Mouse (Mus musculus) kidney, embryonic 16.5 days (tissue): Measurements from ENCODE around the gene Got1. TPM values are rescaled to one million over a fixed set of nuclear protein-coding genes. Genes with fewer than 3 reads are reported as not detected.
A peak's percentile ranks its signal among the peaks of the same experiment; 100 is the strongest.

Source experiments
- ATAC-seq: fragments of 200-750 bp; cut with Nextera tagmentation; 2 replicates; pipeline ENCODE4 v1.8.0; 2017; ENCODE audit warnings: moderate TSS enrichment; ENCODE audit not compliant: low FRiP score, low TSS enrichment
- H3K27ac ChIP-seq: fragments of 300-500 bp; sonication (generic); 2 replicates; pipeline ENCODE4 v1.5.1; 2014; ENCODE audit warnings: low read length
- H3K27me3 ChIP-seq: fragments of 300-500 bp; sonication (generic); 2 replicates; pipeline ENCODE4 v1.6.1; 2014; ENCODE audit warnings: low read length, control low read depth, mixed read lengths; ENCODE audit not compliant: insufficient read depth
- H3K36me3 ChIP-seq: fragments of 300-500 bp; sonication (generic); 2 replicates; pipeline ENCODE4 v1.6.1; 2014; ENCODE audit warnings: low read length, control low read depth, mixed read lengths; ENCODE audit not compliant: insufficient read depth
- H3K4me1 ChIP-seq: fragments of 300-500 bp; sonication (generic); 2 replicates; pipeline ENCODE4 v1.6.1; 2014; ENCODE audit warnings: low read length, control low read depth, mixed read lengths; ENCODE audit not compliant: insufficient read depth
- H3K4me2 ChIP-seq: fragments of 300-500 bp; sonication (generic); replicated peaks from 2 replicates; pipeline ENCODE4 v1.6.1; 2014; ENCODE audit warnings: low read depth, low read length
- H3K4me3 ChIP-seq: fragments of 300-500 bp; sonication (generic); 2 replicates; pipeline ENCODE4 v1.5.1; 2014; ENCODE audit warnings: mild to moderate bottlenecking, low read length
- H3K9ac ChIP-seq: fragments of 300-500 bp; sonication (generic); replicated peaks from 2 replicates; pipeline ENCODE4 v1.6.1; 2014; ENCODE audit warnings: low read length
- H3K9me3 ChIP-seq: fragments of 300-500 bp; sonication (generic); 2 replicates; pipeline ENCODE4 v1.6.1; 2016; ENCODE audit warnings: low read length, control low read depth
- WGBS: fragments of 180-500 bp; shearing (Covaris S2); extraction: QIAGEN DNeasy Blood & Tissue Kit; methylation state at CpG from one replicate; pipeline ENCODE4 v1.1.7; 2014; 5-methylcytosine and 5-hydroxymethylcytosine counted together
- polyA plus RNA-seq: library from polyadenylated mRNA; unstranded; fragments of >200 nt; fragmentation: Nextera tagmentation; extraction: Ambion mirVana; gene quantifications from 2 replicates; pipeline ENCODE4 v1.2.1, GENCODE M21; 2015

Got1 gene
- polyA plus RNA-seq, 1 experiment from 2014 or later = 69.1 TPM

DNA sequence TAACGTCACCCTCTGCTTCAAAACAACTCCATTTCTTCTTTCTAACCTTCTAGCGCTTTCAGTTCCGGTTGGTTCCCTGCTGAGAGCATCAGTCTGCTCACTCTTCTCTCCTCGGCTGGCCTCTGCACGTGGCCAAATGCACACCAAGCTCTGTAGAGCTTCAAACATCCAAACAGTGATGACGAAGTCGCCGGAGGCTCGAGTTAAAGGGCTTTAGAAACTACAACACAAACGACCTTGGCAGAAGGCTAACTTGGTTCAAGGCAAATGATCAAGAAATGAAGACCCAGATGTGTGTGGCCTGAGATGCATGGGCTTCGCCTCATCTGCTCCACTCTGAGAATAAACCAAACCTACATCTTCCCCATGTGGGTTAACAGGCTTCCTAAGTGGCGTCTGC, 854 bp downstream of the Got1 start:
- H3K27me3 ChIP-seq = no peaks in the 10 kb centered on the region
- peak overlapping the region; percentile 70 for H3K9ac ChIP-seq
- H3K36me3 ChIP-seq = no peaks in the 10 kb centered on the region
- H3K4me2 ChIP-seq = peak overlapping the region; percentile 75
- peak overlapping the region; percentile 80 for H3K4me3 ChIP-seq
- no peak overlapping the region; the same call in 1 of the 2 replicates for H3K27ac ChIP-seq
- peaks cover 37% of the 10 kb centered on the region for H3K4me1 ChIP-seq
- 6% methylated on average over 12 of the region's 12 CpGs for WGBS
- H3K9me3 ChIP-seq = no peaks in the 10 kb centered on the region
- no peak for ATAC-seq

DNA sequence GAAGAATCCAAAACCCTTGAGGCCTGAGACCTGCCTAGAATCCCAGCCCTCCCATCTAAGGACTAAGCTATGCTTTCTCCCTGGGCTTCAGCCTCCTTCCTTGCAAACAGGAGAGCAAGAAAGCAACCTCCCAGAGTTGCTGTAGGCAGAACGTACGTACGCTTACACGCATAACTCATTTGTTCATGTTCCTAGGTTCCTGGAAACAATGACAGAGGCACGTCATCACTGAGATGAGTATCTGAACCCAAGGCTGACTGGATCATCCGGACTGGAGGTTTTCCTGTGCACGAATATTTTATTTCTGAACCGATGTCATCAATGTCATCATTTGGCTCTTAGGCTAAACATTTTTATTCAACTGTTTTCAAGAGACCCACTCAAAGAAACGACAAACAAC, 2.4 kb downstream of the Got1 start:
- Histone ChIP-seq H3K9me3 (no peaks in the 10 kb centered on the region), H3K4me2 (no peak overlapping the region; the same call in 1 of the 2 replicates), H3K36me3 (no peaks in the 10 kb centered on the region), H3K4me1 (peaks cover 37% of the 10 kb centered on the region), H3K9ac (no peak overlapping the region), H3K4me3 (no peak overlapping the region), H3K27me3 (no peaks in the 10 kb centered on the region), H3K27ac (no peak overlapping the region)
- WGBS = 85% methylated on average over 9 of the region's 9 CpGs
- no peak for ATAC-seq

DNA sequence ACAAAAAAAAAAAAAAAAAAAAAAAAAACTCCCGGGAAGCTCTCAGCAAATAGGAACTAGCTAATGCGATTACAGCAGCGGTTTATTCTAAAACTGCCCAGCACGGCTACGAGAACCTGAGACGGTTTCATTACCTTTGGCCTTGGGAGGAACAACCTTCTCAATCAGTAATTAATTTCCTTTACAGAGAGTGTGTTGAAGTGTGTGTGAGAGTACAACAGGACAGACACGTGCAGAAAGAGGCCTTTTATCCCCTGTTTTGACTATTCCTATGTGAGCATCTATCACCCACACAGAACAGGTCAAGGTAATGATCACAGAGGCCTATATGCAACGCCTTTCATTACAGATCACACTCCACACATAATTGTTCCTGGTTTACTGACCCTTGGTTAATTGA, 3.0 kb downstream of the Got1 start:
- Histone ChIP-seq H3K4me2 (no peak overlapping the region), H3K4me1 (peaks cover 37% of the 10 kb centered on the region), H3K27me3 (no peaks in the 10 kb centered on the region), H3K9ac (no peak overlapping the region), H3K4me3 (no peak overlapping the region), H3K27ac (no peak overlapping the region), H3K9me3 (no peaks in the 10 kb centered on the region), H3K36me3 (no peaks in the 10 kb centered on the region)
- ATAC-seq = no peak
- 38% methylated on average over 8 of the region's 8 CpGs for WGBS

DNA sequence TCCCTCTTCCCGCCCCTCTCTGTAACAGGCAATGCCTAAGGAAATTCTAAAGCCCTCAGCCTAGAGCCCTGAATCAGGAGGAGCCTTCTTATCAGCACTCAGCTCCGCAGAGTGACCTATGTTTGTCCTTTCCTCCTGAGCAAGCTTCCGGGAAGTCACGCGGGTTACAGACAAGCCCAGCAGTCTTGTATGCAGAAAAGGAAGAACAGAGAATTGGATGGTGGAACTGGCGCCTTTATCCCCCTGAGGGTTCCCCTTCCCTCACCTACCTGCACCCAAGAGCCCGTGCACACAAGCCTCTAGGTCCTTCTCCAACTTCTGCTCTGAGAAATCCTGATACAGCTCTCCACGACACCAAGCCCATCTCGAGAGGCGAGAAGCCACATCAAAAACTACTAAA, 4.0 kb downstream of the Got1 start:
- Histone ChIP-seq H3K9me3 (no peaks in the 10 kb centered on the region), H3K4me1 (peaks cover 37% of the 10 kb centered on the region), H3K4me3 (no peak overlapping the region), H3K27ac (no peak overlapping the region), H3K4me2 (no peak overlapping the region), H3K27me3 (no peaks in the 10 kb centered on the region), H3K9ac (no peak overlapping the region), H3K36me3 (no peaks in the 10 kb centered on the region)
- 65% methylated on average over 9 of the region's 10 CpGs for WGBS
- ATAC-seq = no peak

DNA sequence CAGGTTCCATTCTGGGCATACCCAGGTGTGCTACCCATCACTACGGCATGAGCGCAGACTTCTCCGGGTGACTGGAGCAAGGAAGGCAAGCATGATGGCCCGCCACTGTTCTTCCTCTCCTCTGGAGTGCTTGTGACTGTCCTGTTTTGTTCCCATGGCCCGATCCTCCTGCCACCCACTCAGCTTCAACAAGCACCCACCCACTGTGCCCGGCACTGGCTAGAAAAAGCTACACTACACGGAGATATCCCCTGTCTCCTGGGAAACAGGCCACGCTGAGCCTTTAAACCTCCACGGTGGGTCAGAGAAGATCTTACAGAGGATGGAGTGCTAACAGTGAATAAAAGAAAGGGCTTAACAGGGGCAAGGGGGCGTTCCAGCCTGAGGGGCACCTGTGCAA, 5.2 kb downstream of the Got1 start:
- H3K27me3 ChIP-seq = no peaks in the 10 kb centered on the region
- H3K4me3 ChIP-seq = no peak overlapping the region
- H3K4me2 ChIP-seq = no peak overlapping the region
- no peak overlapping the region for H3K9ac ChIP-seq
- peaks cover 8% of the 10 kb centered on the region; the same call in 1 of the 2 replicates for H3K36me3 ChIP-seq
- no peak overlapping the region for H3K27ac ChIP-seq
- 91% methylated on average over 10 of the region's 10 CpGs for WGBS
- H3K9me3 ChIP-seq = no peaks in the 10 kb centered on the region
- ATAC-seq = no peak
- peaks cover 31% of the 10 kb centered on the region for H3K4me1 ChIP-seq

DNA sequence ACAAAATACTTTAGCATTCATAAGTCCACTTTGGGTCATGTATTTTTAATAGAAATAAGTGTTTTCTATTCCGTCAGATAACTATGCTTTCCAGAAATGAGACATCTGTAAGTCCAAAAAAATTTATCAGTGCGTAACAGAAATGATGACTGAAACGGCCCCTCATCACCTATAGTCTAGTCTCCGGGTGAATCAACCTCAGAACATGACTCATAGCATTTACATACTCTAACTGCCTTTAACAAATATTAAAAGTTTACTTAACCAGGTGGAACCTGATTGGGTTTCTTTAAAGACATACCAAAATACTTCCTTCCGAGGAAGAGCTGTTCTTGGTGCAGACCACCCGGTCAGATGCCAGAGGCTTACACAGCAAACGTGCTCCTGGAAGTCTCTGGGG, 6.1 kb downstream of the Got1 start:
- 77% methylated on average over 7 of the region's 7 CpGs for WGBS
- Histone ChIP-seq H3K36me3 (peaks cover 10% of the 10 kb centered on the region; the same call in 1 of the 2 replicates), H3K9me3 (no peaks in the 10 kb centered on the region), H3K4me1 (peaks cover 28% of the 10 kb centered on the region), H3K27ac (no peak overlapping the region), H3K27me3 (no peaks in the 10 kb centered on the region), H3K4me2 (no peak overlapping the region), H3K9ac (no peak overlapping the region), H3K4me3 (no peak overlapping the region)
- ATAC-seq = no peak

DNA sequence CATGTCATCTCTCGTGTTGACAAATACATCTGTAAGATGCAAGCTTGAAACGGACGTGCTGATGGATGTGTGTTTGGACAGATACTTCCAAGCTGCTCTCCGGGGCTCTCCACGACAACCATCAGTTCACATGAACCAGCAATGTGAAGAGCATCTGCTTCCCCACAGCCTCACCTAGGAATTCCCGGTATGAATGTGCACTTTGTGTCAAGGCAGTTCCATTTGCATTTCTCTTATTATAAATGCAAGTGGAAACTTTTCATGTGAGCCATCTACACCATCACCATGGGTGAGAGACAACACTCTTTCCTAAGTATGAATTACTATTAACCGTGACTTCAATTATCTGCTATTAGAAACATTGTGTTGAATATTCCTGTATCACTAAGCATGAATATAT, 6.6 kb downstream of the Got1 start:
- Histone ChIP-seq H3K27ac (no peak overlapping the region), H3K4me1 (peaks cover 27% of the 10 kb centered on the region), H3K4me2 (no peak overlapping the region), H3K9ac (no peak overlapping the region), H3K27me3 (no peaks in the 10 kb centered on the region), H3K36me3 (peaks cover 10% of the 10 kb centered on the region; the same call in 1 of the 2 replicates), H3K9me3 (no peaks in the 10 kb centered on the region), H3K4me3 (no peak overlapping the region)
- 83% methylated on average over 7 of the region's 7 CpGs for WGBS
- ATAC-seq = no peak

DNA sequence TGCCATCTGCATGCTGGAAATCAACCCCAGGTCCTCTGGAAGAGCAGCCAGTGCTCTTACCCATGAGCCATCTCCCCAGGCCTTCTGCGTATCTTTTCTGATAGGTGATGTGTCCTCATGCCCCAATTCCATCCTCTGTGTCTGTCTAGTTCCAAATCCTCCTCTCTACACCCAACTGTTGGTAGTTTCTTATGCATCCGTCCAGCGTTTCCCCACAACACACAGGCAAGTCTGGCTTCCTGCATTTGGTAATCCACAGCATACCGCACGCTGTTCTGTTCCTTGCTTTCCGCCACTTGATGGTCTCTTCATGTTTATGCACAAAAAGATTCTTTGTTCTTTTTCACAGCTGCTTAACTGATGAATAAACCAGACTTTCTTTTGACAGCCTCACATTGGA, 7.1 kb downstream of the Got1 start:
- peaks cover 10% of the 10 kb centered on the region; the same call in 1 of the 2 replicates for H3K36me3 ChIP-seq
- 93% methylated on average over 6 of the region's 6 CpGs for WGBS
- H3K4me1 ChIP-seq = peaks cover 25% of the 10 kb centered on the region
- H3K27ac ChIP-seq = no peak overlapping the region
- H3K4me3 ChIP-seq = no peak overlapping the region
- no peak for ATAC-seq
- no peaks in the 10 kb centered on the region for H3K27me3 ChIP-seq
- no peaks in the 10 kb centered on the region for H3K9me3 ChIP-seq
- no peak overlapping the region for H3K9ac ChIP-seq
- H3K4me2 ChIP-seq = no peak overlapping the region

DNA sequence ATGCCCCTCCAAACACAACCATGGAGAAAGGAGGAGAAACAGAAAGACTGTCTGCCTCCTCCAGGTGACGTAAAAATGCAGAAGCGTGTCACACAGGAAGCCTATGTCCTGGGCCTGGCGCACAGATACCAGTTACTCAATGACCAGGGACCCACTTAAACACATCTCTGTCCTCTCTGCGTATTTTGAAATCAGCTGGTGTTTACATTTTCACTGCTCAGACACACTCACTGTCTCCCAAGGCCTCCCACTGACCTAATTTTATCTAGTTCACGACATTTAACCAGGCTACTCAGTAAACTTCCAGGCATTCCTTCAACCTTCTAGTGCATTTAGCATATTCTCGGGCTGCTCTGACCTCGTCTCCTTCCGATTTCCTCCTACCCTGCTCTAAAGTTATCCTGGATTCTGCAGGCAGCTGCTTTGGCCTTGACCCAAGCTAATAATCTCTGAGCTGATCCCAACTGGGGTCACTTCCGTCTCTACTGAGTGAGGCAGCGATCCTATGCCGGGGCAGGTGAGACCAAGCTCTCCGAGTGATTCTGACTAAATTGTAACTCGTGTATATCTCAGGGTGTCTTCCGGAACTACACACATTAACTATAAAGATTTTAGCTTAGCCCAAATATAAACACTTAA, 7.9 kb downstream of the Got1 start:
- WGBS = 73% methylated on average over 14 of the region's 14 CpGs
- no peak overlapping the region for H3K4me2 ChIP-seq
- no peaks in the 10 kb centered on the region for H3K27me3 ChIP-seq
- H3K9ac ChIP-seq = no peak overlapping the region
- ATAC-seq = no peak
- peaks cover 17% of the 10 kb centered on the region for H3K4me1 ChIP-seq
- no peak overlapping the region for H3K27ac ChIP-seq
- no peak overlapping the region for H3K4me3 ChIP-seq
- H3K9me3 ChIP-seq = no peaks in the 10 kb centered on the region
- peaks cover 10% of the 10 kb centered on the region for H3K36me3 ChIP-seq

DNA sequence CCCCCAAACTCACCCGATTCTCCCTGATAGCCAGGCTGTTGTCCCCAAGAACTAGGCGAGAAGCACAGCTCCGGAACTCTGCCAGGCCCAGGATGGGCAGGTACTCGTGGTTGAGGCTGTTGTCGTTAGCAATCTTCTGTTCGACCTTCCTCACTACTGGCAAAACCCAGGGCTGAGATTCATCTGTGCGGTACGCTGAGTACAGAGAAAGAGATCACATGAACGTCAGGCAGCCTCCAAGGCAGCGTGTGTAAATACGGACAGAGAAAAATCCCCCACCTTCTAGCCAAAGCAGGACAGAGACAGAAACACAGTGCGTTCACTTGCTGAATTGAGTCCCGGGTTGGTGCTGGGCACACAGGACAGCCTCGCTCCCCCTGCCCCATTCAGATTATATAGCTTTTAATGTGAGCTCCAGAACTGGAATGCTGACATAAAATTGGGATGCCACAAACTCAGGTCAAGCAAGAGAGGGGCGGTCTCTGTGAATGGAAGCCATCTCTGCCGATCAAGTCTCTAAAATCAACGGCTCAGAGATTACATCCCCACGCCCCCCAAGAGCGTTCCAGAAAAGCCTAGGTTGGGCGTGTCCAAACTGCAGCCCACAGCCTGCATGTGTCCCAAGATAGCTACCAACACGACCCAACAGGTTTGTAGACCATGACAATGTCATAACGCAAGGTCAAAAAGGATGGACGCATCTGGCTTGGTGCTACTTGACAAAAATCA, 8.6 kb downstream of the Got1 start:
- peaks cover 10% of the 10 kb centered on the region for H3K4me1 ChIP-seq
- no peak overlapping the region for H3K4me3 ChIP-seq
- ATAC-seq = no peak
- H3K9ac ChIP-seq = no peak overlapping the region
- 85% methylated on average over 23 of the region's 23 CpGs for WGBS
- H3K36me3 ChIP-seq = peaks cover 16% of the 10 kb centered on the region
- H3K9me3 ChIP-seq = no peaks in the 10 kb centered on the region
- no peaks in the 10 kb centered on the region for H3K27me3 ChIP-seq
- no peak overlapping the region for H3K4me2 ChIP-seq
- no peak overlapping the region for H3K27ac ChIP-seq
